Mouse (Mus musculus) forebrain, embryonic 16.5 days (tissue): ENCODE data around the gene F7. TPM values are rescaled to one million over a fixed set of nuclear protein-coding genes. Genes with fewer than 3 reads are reported as not detected.

Experiments used
- ATAC-seq: fragments of 200-750 bp; cut with Nextera tagmentation; 2 replicates; pipeline ENCODE4 v1.8.0; 2017; ENCODE audit warnings: mild to moderate bottlenecking, moderate library complexity
- H3K27ac ChIP-seq: fragments of 300-500 bp; sonication (generic); 2 replicates; pipeline ENCODE4 v1.5.1; 2014; ENCODE audit warnings: low read length, control low read depth
- H3K27me3 ChIP-seq: fragments of 300-500 bp; sonication (generic); replicated peaks from 2 replicates; pipeline ENCODE4 v1.6.1; 2014; ENCODE audit warnings: low read length; ENCODE audit not compliant: control insufficient read depth, insufficient read depth
- H3K36me3 ChIP-seq: fragments of 300-500 bp; sonication (generic); 2 replicates; pipeline ENCODE4 v1.6.1; 2014; ENCODE audit not compliant: control insufficient read depth, insufficient read depth
- H3K4me1 ChIP-seq: fragments of 300-500 bp; sonication (generic); replicated peaks from 2 replicates; pipeline ENCODE4 v1.6.1; 2014; ENCODE audit warnings: low read length; ENCODE audit not compliant: control insufficient read depth, insufficient read depth
- H3K4me2 ChIP-seq: fragments of 300-500 bp; sonication (generic); 2 replicates; pipeline ENCODE4 v1.6.1; 2014; ENCODE audit warnings: mild to moderate bottlenecking, low read length, control low read depth
- H3K4me3 ChIP-seq: fragments of 300-500 bp; sonication (generic); replicated peaks from 2 replicates; pipeline ENCODE4 v1.5.1; 2014; ENCODE audit warnings: mild to moderate bottlenecking, low read length, control low read depth
- H3K9ac ChIP-seq: fragments of 300-500 bp; sonication (generic); replicated peaks from 2 replicates; pipeline ENCODE4 v1.6.1; 2014; ENCODE audit warnings: low read depth, low read length, control low read depth
- H3K9me3 ChIP-seq: fragments of 300-500 bp; sonication (generic); 2 replicates; pipeline ENCODE4 v1.6.1; 2016; ENCODE audit warnings: low read length; ENCODE audit not compliant: control insufficient read depth
- WGBS: fragments of 180-500 bp; shearing (Covaris S2); extraction: QIAGEN DNeasy Blood & Tissue Kit; methylation state at CpG from one replicate; pipeline ENCODE4 v1.1.7; 2014; 5-methylcytosine and 5-hydroxymethylcytosine counted together
- polyA plus RNA-seq: library from polyadenylated mRNA; unstranded; fragments of >200 nt; fragmentation: Nextera tagmentation; extraction: Ambion mirVana; gene quantifications from 2 replicates; pipeline ENCODE4 v1.2.1, GENCODE M21; 2015

Gene F7
- polyA plus RNA-seq, 1 experiment from 2014 or later: not detected

DNA sequence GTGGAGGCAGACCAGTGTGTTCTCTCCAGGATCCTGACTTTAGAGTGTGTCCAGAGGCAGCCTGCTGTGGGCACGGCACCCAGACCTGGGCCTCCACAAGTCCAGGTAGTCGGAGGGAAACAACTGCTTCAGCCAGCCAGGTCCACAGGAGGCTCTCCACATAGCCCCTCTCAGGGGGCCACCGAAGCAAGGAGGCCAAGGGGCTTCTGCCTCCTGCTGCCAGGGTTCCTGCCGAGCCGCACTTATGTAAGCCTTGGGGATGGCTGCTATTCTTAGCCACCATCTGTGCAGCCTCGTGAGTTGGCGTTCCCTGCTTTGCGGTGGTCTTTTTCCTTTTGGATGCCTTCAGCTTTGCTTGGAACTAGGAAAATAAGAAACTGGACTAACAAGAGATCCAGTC is 38.3 kb upstream of the F7 start:
- Histone ChIP-seq H3K36me3 (peaks cover 4% of the 10 kb centered on the region), H3K4me1 (no peaks in the 10 kb centered on the region), H3K9me3 (no peaks in the 10 kb centered on the region), H3K27me3 (no peaks in the 10 kb centered on the region), H3K9ac (no peak overlapping the region), H3K4me3 (no peak overlapping the region), H3K4me2 (no peak overlapping the region), H3K27ac (no peak overlapping the region)
- no peak for ATAC-seq
- WGBS: 71% methylated on average over 8 of the region's 8 CpGs

- Histone ChIP-seq H3K4me3 (no peak overlapping the region), H3K9ac (no peak overlapping the region), H3K4me1 (no peaks in the 10 kb centered on the region), H3K4me2 (no peak overlapping the region), H3K36me3 (peaks cover 5% of the 10 kb centered on the region), H3K27me3 (no peaks in the 10 kb centered on the region), H3K27ac (no peak overlapping the region), H3K9me3 (no peaks in the 10 kb centered on the region)
- 81% methylated on average over 13 of the region's 13 CpGs for WGBS
- no peak for ATAC-seq
These were observed 37.0 kb upstream of the F7 start for GRCm38 (mm10) chr8:12988722-12989430.

DNA sequence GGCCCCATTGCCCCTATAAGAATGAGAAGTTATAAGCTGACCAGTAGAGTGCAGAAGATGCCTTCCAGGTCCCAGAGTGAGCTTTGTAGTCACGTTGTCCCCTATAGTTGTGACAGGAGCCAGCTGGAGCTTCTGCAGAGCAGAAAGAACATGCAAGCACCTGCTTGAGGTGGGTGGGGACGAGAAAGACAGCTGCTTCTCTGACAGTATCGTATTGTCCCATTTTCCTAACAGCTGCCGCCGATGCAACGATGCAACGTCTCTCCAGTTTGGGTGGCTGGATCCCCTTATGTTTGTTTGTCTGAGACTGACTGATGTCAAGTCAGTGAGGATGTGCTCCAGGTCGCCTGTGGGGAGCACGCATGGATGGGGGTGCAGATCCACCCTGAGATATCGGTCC is 34.4 kb upstream of the F7 start:
- Histone ChIP-seq H3K27ac (no peak overlapping the region), H3K4me2 (no peak overlapping the region), H3K36me3 (peaks cover 9% of the 10 kb centered on the region), H3K9me3 (no peaks in the 10 kb centered on the region), H3K9ac (no peak overlapping the region), H3K27me3 (no peaks in the 10 kb centered on the region), H3K4me3 (no peak overlapping the region), H3K4me1 (peaks cover 2% of the 10 kb centered on the region; the same call in 1 of the 2 replicates)
- no peak for ATAC-seq
- 83% methylated on average over 10 of the region's 10 CpGs for WGBS

- WGBS: 85% methylated on average over 5 of the region's 5 CpGs
- Histone ChIP-seq H3K9me3 (no peaks in the 10 kb centered on the region), H3K4me2 (no peak overlapping the region), H3K4me1 (peaks cover 2% of the 10 kb centered on the region; the same call in 1 of the 2 replicates), H3K36me3 (peaks cover 16% of the 10 kb centered on the region), H3K4me3 (no peak overlapping the region), H3K27ac (no peak overlapping the region), H3K9ac (no peak overlapping the region), H3K27me3 (no peaks in the 10 kb centered on the region)
- ATAC-seq: no peak
These were observed 31.4 kb upstream of the F7 start for GRCm38 (mm10) chr8:12994468-12994867.

DNA sequence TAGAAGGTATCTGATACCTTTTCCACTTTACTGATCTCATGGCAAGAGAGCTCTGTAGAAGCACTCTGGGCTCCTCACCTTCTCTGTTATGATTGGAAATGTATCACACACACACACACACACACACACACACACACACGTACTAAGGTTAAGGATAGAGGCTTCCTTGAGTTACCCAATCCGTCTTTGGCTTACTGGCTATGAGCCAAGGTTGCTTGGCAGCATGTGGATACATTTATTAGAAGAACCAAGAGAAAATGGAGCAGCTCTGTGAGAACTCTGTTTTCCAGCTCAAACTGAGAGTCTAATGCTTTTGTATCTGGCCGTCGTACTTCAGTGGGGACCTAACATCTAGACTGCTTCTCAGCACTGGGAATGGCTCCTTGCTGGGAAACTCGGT is 30.4 kb upstream of the F7 start:
- H3K9ac ChIP-seq: no peak overlapping the region
- H3K36me3 ChIP-seq: peaks cover 19% of the 10 kb centered on the region
- H3K27me3 ChIP-seq: no peaks in the 10 kb centered on the region
- H3K4me2 ChIP-seq: no peak overlapping the region
- no peak for ATAC-seq
- H3K4me3 ChIP-seq: no peak overlapping the region
- no peak overlapping the region for H3K27ac ChIP-seq
- WGBS: 40% methylated on average over 5 of the region's 5 CpGs
- H3K9me3 ChIP-seq: no peaks in the 10 kb centered on the region
- H3K4me1 ChIP-seq: peaks cover 2% of the 10 kb centered on the region; the same call in 1 of the 2 replicates

GRCm38 (mm10) chr8:12996831-12997275 is 29.0 kb upstream of the F7 start:
- 74% methylated on average over 8 of the region's 8 CpGs for WGBS
- no peak overlapping the region for H3K4me2 ChIP-seq
- H3K27ac ChIP-seq: no peak overlapping the region
- no peaks in the 10 kb centered on the region for H3K9me3 ChIP-seq
- peaks cover 2% of the 10 kb centered on the region; the same call in 1 of the 2 replicates for H3K4me1 ChIP-seq
- no peaks in the 10 kb centered on the region for H3K27me3 ChIP-seq
- no peak overlapping the region for H3K4me3 ChIP-seq
- ATAC-seq: no peak
- no peak overlapping the region for H3K9ac ChIP-seq
- H3K36me3 ChIP-seq: peaks cover 33% of the 10 kb centered on the region

DNA sequence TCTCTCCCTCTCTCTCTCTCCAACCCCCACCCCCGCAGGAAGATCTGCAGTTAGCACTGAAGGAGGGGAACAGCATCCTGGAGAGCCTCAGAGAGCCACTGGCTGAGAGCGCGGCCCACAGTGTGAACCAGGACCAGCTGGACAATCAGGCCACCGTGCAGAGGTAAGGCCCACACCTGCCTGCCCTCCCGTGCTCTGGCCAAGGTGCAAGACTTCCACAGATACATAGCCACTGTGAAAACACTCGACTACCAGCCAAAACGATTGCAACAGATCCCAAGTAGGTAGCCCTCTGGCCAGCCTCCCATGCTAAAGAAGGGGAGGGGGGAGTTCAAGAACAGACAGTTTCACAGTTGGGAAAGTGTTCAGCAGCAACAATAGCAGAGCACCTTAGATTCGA is 27.5 kb upstream of the F7 start:
- ATAC-seq: no peak
- H3K4me3 ChIP-seq: no peak overlapping the region
- no peak overlapping the region for H3K4me2 ChIP-seq
- H3K4me1 ChIP-seq: peaks cover 2% of the 10 kb centered on the region; the same call in 1 of the 2 replicates
- H3K9me3 ChIP-seq: no peaks in the 10 kb centered on the region
- no peak overlapping the region for H3K27ac ChIP-seq
- H3K36me3 ChIP-seq: peaks cover 45% of the 10 kb centered on the region
- no peaks in the 10 kb centered on the region for H3K27me3 ChIP-seq
- no peak overlapping the region for H3K9ac ChIP-seq
- 89% methylated on average over 7 of the region's 8 CpGs for WGBS

DNA sequence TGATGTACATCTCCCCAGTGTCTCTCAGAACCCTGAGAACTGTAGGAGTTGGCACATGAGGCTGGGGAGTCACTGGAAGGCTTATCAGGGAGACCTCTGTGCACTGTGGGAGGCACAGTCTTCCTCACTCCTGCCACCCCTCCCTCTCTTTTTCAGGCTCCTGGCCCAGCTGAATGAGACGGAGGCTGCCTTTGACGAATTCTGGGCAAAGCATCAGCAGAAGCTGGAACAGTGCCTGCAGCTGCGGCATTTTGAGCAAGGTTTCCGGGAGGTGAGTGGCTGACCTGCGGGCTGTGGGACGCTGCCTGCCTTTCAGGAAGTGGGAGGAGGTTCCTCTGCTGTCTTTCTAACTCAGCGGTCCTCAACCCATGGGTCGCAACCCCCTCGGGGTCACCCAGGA is 26.0 kb upstream of the F7 start:
- no peak overlapping the region for H3K4me3 ChIP-seq
- H3K36me3 ChIP-seq: peaks cover 51% of the 10 kb centered on the region
- 67% methylated on average over 9 of the region's 9 CpGs for WGBS
- H3K27ac ChIP-seq: no peak overlapping the region
- ATAC-seq: no peak
- H3K4me2 ChIP-seq: no peak overlapping the region
- no peaks in the 10 kb centered on the region for H3K9me3 ChIP-seq
- no peaks in the 10 kb centered on the region for H3K27me3 ChIP-seq
- H3K4me1 ChIP-seq: peaks cover 2% of the 10 kb centered on the region; the same call in 1 of the 2 replicates
- H3K9ac ChIP-seq: no peak overlapping the region

DNA sequence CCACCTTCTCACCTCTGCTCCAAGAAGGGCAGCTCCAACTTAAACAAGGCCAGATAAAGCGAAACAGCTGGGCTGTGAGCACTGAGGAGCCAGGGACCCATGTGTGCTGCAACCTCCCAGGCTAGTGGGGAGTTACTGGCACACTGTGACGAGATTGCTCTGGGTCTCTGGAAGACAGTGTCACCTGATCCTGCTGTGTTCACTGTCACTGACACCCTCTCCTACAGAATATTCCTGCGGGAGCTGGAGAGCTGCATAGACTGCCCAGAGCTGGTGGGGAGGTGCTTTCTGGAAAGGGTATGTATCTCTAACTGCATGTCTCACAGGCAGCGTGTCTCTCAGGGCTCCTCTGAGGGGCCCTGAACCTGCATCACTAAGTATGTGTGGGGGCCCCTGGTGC is 18.4 kb upstream of the F7 start:
- no peaks in the 10 kb centered on the region for H3K9me3 ChIP-seq
- H3K4me1 ChIP-seq: no peaks in the 10 kb centered on the region
- H3K27ac ChIP-seq: no peak overlapping the region
- no peak overlapping the region for H3K4me3 ChIP-seq
- H3K4me2 ChIP-seq: no peak overlapping the region
- ATAC-seq: no peak
- no peaks in the 10 kb centered on the region for H3K27me3 ChIP-seq
- no peak overlapping the region for H3K9ac ChIP-seq
- peaks cover 79% of the 10 kb centered on the region for H3K36me3 ChIP-seq
- 91% methylated on average over 4 of the region's 4 CpGs for WGBS
